Mouse (Mus musculus) brain, adult 2 months (tissue): ENCODE measurements at regions not wholly inside any gene's neighbourhood (a gene's known extent, or its start where the extent isn't known, plus 50 kb on each side); places are given as distances from the start of the nearest gene placed in this dataset.

Experiments
- DNase-seq: peaks from one replicate; pipeline ENCODE4 v3.0.0; 2011; ENCODE audit warnings: low read depth, low spot score

GRCm38 (mm10) chr1:186376906-186377623, 260.0 kb upstream of the Lyplal1 start:
- no peak for DNase-seq

GRCm38 (mm10) chr1:186374009-186374649, 257.0 kb upstream of the Lyplal1 start:
- DNase-seq, result no peak

DNA sequence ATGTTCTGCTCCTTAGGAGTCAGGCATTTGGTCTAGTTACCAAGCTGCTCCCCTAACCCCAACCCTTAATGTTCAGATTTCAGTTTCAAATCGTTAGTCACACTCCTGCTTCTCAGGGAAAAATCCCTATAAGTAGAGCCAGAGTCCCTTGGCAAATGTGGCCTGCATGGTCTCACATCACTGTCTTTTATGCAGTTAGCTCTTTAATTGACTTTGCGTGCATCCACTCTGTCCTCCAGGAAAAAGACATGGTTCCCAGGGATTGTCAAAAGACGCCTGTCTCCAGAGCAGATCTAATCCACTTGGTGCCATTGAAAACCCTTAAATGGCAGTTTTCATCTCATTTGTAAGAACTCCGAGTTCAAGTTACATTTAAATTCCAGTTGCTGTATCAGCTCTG, 256.3 kb upstream of the Lyplal1 start:
- no peak for DNase-seq

GRCm38 (mm10) chr1:186372770-186373353, 255.8 kb upstream of the Lyplal1 start:
- DNase-seq, result no peak

DNA sequence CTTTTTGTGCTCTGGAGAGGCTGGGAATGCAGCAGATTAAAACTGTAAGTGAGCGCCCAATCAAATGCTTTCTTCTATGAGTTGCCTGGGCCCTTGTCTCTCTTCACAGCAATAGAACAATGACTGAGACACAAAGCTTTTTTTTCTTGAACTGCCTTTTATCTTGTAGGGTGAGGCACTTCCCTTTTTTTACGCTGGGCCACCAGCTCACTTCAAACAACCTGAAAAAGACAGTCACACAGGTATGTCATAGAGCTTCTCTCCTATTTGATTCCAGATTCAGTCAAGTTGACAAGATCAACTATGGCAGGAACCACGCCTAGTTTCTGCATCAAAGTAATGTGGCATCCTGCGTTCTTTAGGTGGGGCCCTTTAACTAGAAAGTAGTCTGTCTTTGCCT, 246.2 kb upstream of the Lyplal1 start:
- DNase-seq, result no peak

- DNase-seq, result no peak
Measured at GRCm38 (mm10) chr1:186358011-186358670, 241.0 kb upstream of the Lyplal1 start.

DNA sequence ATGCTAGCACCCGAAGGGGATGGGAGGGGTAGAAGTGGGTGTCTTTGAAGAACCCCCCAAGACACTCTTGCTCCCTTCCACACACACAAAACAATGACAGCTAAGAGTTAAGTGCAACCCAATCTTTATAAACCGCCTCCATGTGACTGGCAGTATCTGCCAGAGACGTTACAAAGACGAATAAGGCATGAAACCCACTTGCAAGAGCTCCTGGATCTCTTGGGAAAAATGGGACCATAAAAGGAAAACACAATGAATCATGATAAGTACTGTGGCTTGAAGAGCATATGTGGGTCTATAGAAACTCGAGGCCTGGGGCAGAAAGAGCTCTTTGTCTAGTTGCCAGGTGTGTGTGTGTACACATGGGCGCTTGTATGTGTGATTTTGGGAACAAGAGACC, 237.6 kb upstream of the Lyplal1 start:
- no peak for DNase-seq

- no peak for DNase-seq
Measured at GRCm38 (mm10) chr1:186354072-186354471, 237.0 kb upstream of the Lyplal1 start.

- DNase-seq, result no peak
Measured at GRCm38 (mm10) chr1:186350381-186350780, 233.3 kb upstream of the Lyplal1 start.

- no peak for DNase-seq
Measured at GRCm38 (mm10) chr1:186349966-186350365, 232.9 kb upstream of the Lyplal1 start.

- DNase-seq, result no peak
Measured at GRCm38 (mm10) chr1:186347413-186348147, 230.5 kb upstream of the Lyplal1 start.

- DNase-seq, result peak; percentile 40
Measured at GRCm38 (mm10) chr1:186345449-186345848, 228.3 kb upstream of the Lyplal1 start.

GRCm38 (mm10) chr1:186342931-186343506, 225.9 kb upstream of the Lyplal1 start:
- DNase-seq, result no peak

- no peak for DNase-seq
Measured at GRCm38 (mm10) chr1:186342391-186342790, 225.3 kb upstream of the Lyplal1 start.

GRCm38 (mm10) chr1:186341878-186342277, 224.8 kb upstream of the Lyplal1 start:
- DNase-seq, result no peak

- peak; percentile 72 for DNase-seq
Measured at GRCm38 (mm10) chr1:186340701-186341100, 223.6 kb upstream of the Lyplal1 start.

GRCm38 (mm10) chr1:186317285-186317684, 200.2 kb upstream of the Lyplal1 start:
- no peak for DNase-seq

DNA sequence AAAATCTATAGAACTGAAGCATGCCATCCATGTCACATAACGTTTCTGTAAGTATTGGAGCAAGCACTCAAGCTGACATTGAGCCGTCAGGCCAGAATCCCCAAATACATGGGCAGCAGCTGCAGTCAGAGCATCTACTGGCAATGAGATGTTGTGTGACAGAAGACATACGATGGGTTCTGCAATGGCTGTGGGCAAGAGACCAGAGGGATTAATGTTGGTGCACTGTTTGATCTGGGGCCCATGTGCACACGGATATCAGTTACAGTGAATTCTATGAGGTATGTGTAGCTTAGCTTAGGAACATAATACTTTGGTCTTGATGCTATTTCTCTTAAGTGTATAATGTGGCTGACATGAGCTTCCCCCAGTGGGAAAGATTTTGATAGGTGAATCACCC, 197.1 kb upstream of the Lyplal1 start:
- DNase-seq, result no peak

DNA sequence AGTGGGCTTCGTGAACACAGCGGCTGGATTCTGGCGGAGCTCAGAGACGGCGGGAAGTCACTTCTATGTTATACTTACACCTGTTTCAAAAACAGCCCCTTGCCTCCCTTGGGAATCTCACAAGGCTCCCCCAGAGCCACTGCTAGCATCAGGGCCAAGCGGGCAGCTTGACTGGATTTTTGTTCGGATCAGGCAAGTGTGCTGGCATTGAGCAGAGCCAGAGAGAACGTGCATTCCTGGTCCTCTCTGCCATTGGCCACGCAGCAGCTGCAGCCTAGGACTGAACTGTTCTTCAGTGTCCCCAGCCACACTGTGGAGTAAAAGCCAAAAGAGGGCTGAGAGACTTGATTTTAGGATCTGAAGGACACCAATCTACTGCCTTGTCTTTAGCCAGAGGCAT, 195.6 kb upstream of the Lyplal1 start:
- DNase-seq, result no peak

DNA sequence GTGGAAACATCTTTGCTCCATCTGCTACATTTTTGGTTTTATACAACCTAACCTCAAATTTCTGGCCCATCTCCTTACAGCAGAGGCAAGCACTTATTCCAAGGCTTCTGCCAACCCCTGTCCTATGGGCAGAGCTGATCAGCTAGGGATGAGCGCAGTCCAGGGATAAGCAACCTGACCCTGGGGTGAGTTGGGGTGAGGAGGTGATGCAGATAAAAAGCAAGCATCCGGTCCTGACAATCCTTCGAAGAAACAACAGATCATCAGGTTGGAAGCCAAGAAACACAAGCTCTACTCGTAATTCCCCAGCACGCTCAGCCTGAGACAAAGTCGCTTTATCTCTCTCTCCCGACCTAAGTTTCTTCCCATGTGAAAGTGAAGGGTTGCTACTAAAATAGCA, 194.9 kb upstream of the Lyplal1 start:
- no peak for DNase-seq

GRCm38 (mm10) chr1:186307627-186308026, 190.5 kb upstream of the Lyplal1 start:
- no peak for DNase-seq
